Mouse (Mus musculus) neural tube, embryonic 10.5 days (tissue): ENCODE results near the gene Nae1.

Source experiments
- DNase-seq: peaks from one replicate; pipeline ENCODE4 v3.0.0-alpha.2; 2017; ENCODE audit warnings: low spot score; ENCODE audit errors: extremely low spot score

Nae1 gene

DNA sequence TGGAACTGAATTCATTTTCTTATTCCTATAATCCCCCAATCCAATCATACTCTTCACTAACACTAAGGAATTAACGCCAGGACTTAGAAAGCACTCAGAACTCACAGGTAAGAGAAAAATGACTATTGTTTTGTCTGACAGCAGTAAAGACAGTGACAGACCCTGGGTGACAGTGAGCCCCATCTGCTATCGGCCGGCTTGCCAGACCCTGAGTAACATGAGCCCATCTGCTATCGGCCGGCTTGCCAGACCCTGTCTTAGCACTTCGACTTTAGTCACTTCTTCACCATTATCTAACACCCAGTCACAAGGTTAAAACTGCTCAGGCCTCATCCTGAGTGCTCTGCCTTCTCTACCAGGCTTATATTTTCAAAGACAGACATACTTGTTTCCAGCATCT lies 4.8 kb downstream of the Nae1 start:
- DNase-seq, result no peak

DNA sequence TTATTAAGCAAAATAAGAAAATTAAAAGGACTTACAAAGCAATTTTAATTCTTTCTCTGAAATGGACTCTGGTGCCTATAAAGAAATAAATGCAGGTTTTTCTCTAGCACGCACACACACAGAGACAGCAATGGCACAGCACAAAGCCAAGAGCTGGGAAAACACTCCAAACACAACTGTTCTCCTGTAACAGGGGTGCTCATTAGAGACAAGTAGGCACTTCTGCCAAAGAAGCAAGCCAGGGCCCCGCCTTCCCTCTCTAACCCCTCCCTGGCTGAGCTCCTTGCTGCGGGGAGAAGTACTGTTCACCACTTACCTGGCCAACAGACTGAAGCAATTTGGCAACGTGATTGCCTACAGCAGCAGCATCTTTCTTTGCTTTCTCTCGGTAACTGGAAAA lies 16.6 kb downstream of the Nae1 start:
- DNase-seq, result no peak

DNA sequence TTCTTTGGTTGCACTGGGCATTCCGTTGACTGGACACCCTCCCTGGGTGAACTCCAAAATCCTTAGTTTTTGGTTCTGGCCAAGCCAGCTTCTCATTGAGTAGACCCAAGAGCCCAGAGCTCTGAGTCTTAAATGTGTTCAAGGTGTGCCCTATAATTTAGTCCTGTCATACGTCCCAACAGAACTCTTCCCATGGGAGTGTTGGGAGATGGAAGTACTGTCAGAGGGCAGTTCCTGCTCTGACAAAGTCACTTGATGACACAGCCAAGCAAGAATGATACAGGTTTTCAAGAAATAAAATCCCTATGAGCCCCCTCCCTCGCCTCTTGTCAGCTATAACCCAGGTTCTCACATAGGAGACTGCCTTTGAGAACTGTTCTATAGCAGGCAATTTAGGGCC lies 24.3 kb downstream of the Nae1 start:
- DNase-seq, result no peak

DNA sequence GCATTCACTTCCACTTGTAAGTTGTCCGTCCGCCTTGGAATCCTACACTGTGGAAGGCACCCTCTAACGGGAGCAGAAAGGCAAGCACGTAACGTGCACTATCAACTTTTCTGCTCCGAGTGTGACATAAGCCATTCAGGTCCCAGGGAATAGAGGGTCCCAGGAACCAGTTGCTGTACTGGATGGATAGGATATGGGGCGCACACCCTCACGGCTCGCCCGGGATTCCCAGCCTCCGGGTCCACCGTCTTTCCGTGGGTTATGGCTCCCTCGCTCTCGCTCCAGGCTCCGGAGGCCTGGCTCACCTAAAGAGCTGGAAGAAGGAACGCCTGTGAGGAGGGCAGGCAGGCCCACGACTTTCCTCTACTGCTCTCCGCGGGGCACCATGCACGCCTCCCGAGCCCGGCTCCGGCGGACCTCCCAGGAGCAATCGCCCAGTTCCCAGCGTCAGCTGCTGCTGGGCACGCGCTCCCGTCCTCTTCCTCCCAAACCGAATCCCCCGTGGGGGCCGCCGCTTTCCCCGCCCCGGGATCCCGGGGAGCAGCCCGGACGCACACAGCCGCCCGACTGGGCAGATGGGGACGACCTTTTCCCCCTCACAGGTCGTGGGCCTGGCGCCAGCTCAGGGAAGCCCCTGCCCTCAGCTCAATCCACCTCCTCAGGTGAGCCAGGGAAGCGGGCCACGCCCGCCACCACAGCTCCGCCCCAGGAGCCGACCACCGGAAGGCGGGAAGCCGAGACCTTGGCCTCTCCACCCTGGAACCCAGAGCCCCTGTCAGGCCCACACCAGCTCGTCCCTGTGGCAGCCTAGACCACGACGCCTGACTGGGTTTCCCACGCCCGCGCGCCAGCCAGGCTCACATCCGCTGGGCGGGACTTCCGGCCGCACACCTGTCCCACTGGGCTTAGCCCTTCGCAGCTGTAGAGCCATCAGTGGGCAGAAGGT lies 25.1 kb downstream of the Nae1 start, which contains the start of gene Terb1:
TSS of gene Terb1 (minus strand) at position 850 of the 946 bp plus-strand sequence.
- peak; percentile 55 for DNase-seq

DNA sequence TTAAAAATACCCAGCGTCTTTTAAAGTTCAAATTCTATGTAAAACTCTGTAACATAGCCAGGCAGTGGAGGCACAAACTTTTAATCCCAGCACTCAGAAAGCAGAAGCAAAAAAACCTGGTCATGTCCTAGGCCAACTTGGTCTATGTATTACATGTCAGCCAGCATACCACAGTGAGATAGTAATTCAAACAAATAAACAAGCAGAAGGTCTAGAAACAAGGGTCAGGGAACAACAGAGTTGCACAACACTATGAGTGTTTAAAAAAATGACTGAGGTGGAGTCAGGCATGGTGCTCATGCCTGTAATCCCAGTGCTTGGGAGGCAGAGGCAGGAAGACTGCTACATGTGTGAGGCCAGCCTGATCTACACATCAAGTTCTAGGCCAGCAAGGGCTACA lies 55.3 kb downstream of the Nae1 start:
- DNase-seq, result no peak

DNA sequence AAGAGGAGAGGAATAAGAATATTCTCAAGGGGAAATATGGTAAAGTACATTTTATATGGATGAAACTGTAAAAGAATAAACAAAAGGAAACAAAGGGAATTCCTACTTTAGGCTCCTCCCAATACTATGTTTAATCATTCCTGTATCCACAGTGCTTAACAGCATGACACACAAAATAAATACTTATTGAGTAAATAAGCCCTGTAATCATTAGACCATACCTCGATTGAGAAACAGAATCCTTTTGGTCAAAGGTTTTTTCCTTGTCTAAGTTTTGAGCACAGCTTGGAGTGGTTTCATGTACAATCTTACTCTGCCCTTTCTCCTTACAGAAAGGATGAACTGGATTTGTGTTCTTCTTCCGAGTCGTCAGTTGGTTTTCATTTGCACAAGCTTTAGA lies 62.0 kb downstream of the Nae1 start:
- no peak for DNase-seq

DNA sequence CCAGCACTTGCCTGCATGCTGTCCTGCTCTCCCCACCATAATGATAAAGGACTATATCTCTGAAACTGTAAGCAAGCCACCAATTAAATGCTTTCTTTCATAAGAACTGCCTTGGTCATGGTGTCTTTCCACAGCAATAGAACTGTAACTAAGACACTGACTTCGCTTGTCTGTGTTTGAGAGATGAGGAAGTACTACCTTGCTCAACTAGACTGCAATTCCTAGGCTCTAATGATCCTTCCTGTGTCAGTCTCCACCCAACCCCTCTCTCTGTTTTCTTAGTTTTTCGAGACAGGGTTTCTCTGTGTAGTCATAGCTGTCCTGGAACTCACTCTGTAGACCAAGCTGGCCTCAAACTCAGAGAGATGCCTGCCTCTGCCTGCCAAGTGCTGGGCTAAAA lies 67.0 kb downstream of the Nae1 start:
- DNase-seq, result no peak
